Mouse (Mus musculus) midbrain, embryonic 13.5 days (tissue): ENCODE measurements around the gene Dctn2. TPM values are rescaled to one million over a fixed set of nuclear protein-coding genes. Genes with fewer than 3 reads are reported as not detected.

Experiments used
- ATAC-seq: fragments of 200-750 bp; cut with Nextera tagmentation; 2 replicates; pipeline ENCODE4 v1.8.0; 2017; ENCODE audit warnings: mild to moderate bottlenecking, moderate TSS enrichment, moderate library complexity
- H3K27ac ChIP-seq: fragments of 300-500 bp; sonication (generic); 2 replicates; pipeline ENCODE4 v1.5.1; 2015; ENCODE audit warnings: inconsistent platforms, mild to moderate bottlenecking, moderate library complexity
- H3K27me3 ChIP-seq: fragments of 300-500 bp; sonication (generic); 2 replicates; pipeline ENCODE4 v1.6.1; 2015; ENCODE audit warnings: mild to moderate bottlenecking, inconsistent platforms
- H3K36me3 ChIP-seq: fragments of 300-500 bp; sonication (generic); 2 replicates; pipeline ENCODE4 v1.6.1; 2015; ENCODE audit warnings: mild to moderate bottlenecking, inconsistent platforms
- H3K4me1 ChIP-seq: fragments of 300-500 bp; sonication (generic); replicated peaks from 2 replicates; pipeline ENCODE4 v1.6.1; 2015; ENCODE audit warnings: inconsistent platforms
- H3K4me2 ChIP-seq: fragments of 300-500 bp; sonication (generic); replicated peaks from 2 replicates; pipeline ENCODE4 v1.6.1; 2015; ENCODE audit warnings: moderate library complexity, mild to moderate bottlenecking, inconsistent platforms
- H3K4me3 ChIP-seq: fragments of 300-500 bp; sonication (generic); replicated peaks from 2 replicates; pipeline ENCODE4 v1.5.1; 2015; ENCODE audit warnings: mild to moderate bottlenecking, inconsistent platforms
- H3K9ac ChIP-seq: fragments of 300-500 bp; sonication (generic); replicated peaks from 2 replicates; pipeline ENCODE4 v1.6.1; 2015; ENCODE audit warnings: mild to moderate bottlenecking, inconsistent platforms
- H3K9me3 ChIP-seq: fragments of 300-500 bp; sonication (generic); 2 replicates; pipeline ENCODE4 v1.6.1; 2016; ENCODE audit warnings: mild to moderate bottlenecking, inconsistent platforms
- WGBS: fragments of 180-500 bp; shearing (Covaris S2); methylation state at CpG from one replicate; pipeline ENCODE4 v1.1.7; 2015; 5-methylcytosine and 5-hydroxymethylcytosine counted together
- polyA plus RNA-seq: library from polyadenylated mRNA; unstranded; fragments of >200 nt; fragmentation: Nextera tagmentation; extraction: Ambion mirVana; gene quantifications from 2 replicates; pipeline ENCODE4 v1.2.1, GENCODE M21; 2015

Gene Dctn2
- polyA plus RNA-seq, 1 experiment from 2014 or later, result 310 TPM

GRCm38 (mm10) chr10:127236541-127236940 lies 29.6 kb upstream of the Dctn2 start:
- H3K4me3 ChIP-seq, result no peak overlapping the region
- H3K27ac ChIP-seq, result no peak overlapping the region
- H3K9ac ChIP-seq, result no peak overlapping the region
- H3K4me1 ChIP-seq, result no peaks in the 10 kb centered on the region
- H3K4me2 ChIP-seq, result no peak overlapping the region
- 46% methylated on average over 9 of the region's 9 CpGs for WGBS
- no peaks in the 10 kb centered on the region for H3K9me3 ChIP-seq
- 0 out of 2 replicates have a peak, but pooled peaks have one; percentile 14 for ATAC-seq
- H3K27me3 ChIP-seq, result no peaks in the 10 kb centered on the region
- H3K36me3 ChIP-seq, result peaks cover 93% of the 10 kb centered on the region

- H3K27me3 ChIP-seq, result no peaks in the 10 kb centered on the region
- WGBS, result 73% methylated on average over 18 of the region's 18 CpGs
- no peak overlapping the region for H3K9ac ChIP-seq
- H3K36me3 ChIP-seq, result peaks cover 93% of the 10 kb centered on the region
- H3K4me2 ChIP-seq, result no peak overlapping the region
- no peak overlapping the region for H3K4me3 ChIP-seq
- H3K9me3 ChIP-seq, result no peaks in the 10 kb centered on the region
- H3K4me1 ChIP-seq, result no peaks in the 10 kb centered on the region
- ATAC-seq, result no peak
- H3K27ac ChIP-seq, result no peak overlapping the region
Measured at GRCm38 (mm10) chr10:127238241-127238824, 27.8 kb upstream of the Dctn2 start.

- no peak overlapping the region for H3K9ac ChIP-seq
- 91% methylated on average over 5 of the region's 5 CpGs for WGBS
- H3K9me3 ChIP-seq, result no peaks in the 10 kb centered on the region
- H3K36me3 ChIP-seq, result peaks cover 38% of the 10 kb centered on the region
- H3K4me1 ChIP-seq, result 0 out of 2 replicates have a peak, but pooled peaks cover 2% of the 10 kb centered on the region
- H3K4me3 ChIP-seq, result no peak overlapping the region
- no peak overlapping the region for H3K27ac ChIP-seq
- no peak for ATAC-seq
- no peaks in the 10 kb centered on the region for H3K27me3 ChIP-seq
- H3K4me2 ChIP-seq, result no peak overlapping the region
Measured at GRCm38 (mm10) chr10:127250810-127251209, 15.4 kb upstream of the Dctn2 start.

GRCm38 (mm10) chr10:127255625-127256345 lies 10.4 kb upstream of the Dctn2 start:
- Histone ChIP-seq H3K9ac (no peak overlapping the region), H3K4me3 (no peak overlapping the region), H3K9me3 (no peaks in the 10 kb centered on the region), H3K4me2 (peak overlapping the region; percentile 33), H3K4me1 (peaks cover 45% of the 10 kb centered on the region), H3K27me3 (no peaks in the 10 kb centered on the region), H3K36me3 (peaks cover 27% of the 10 kb centered on the region), H3K27ac (peak overlapping the region; percentile 39; the same call in 1 of the 2 replicates)
- WGBS, result 23% methylated on average over 14 of the region's 14 CpGs
- ATAC-seq, result peak; percentile 55

- 80% methylated on average over 6 of the region's 6 CpGs for WGBS
- H3K9me3 ChIP-seq, result no peaks in the 10 kb centered on the region
- H3K27ac ChIP-seq, result no peak overlapping the region
- no peak overlapping the region for H3K9ac ChIP-seq
- peaks cover 18% of the 10 kb centered on the region for H3K36me3 ChIP-seq
- no peak for ATAC-seq
- peaks cover 55% of the 10 kb centered on the region for H3K4me1 ChIP-seq
- H3K27me3 ChIP-seq, result no peaks in the 10 kb centered on the region
- no peak overlapping the region for H3K4me3 ChIP-seq
- peak overlapping the region; percentile 62; the same call in 1 of the 2 replicates for H3K4me2 ChIP-seq
Measured at GRCm38 (mm10) chr10:127257790-127258189, 8.4 kb upstream of the Dctn2 start.

- ATAC-seq, result no peak
- Histone ChIP-seq H3K4me2 (peak overlapping the region; percentile 62), H3K36me3 (peaks cover 18% of the 10 kb centered on the region), H3K9ac (peak overlapping the region; percentile 56; the same call in 1 of the 2 replicates), H3K27me3 (no peaks in the 10 kb centered on the region; the same call in 1 of the 2 replicates), H3K9me3 (no peaks in the 10 kb centered on the region), H3K4me3 (no peak overlapping the region), H3K27ac (no peak overlapping the region), H3K4me1 (peaks cover 58% of the 10 kb centered on the region)
- WGBS, result 82% methylated on average over 8 of the region's 8 CpGs
Measured at GRCm38 (mm10) chr10:127258489-127258888, 7.7 kb upstream of the Dctn2 start.

- Histone ChIP-seq H3K9ac (peak overlapping the region; percentile 84), H3K9me3 (no peaks in the 10 kb centered on the region), H3K27me3 (peaks cover 12% of the 10 kb centered on the region), H3K27ac (peak overlapping the region; percentile 95), H3K4me3 (peak overlapping the region; percentile 70), H3K36me3 (peaks cover 13% of the 10 kb centered on the region), H3K4me1 (peaks cover 49% of the 10 kb centered on the region), H3K4me2 (peak overlapping the region; percentile 62)
- no peak for ATAC-seq
- 57% methylated on average over 15 of the region's 15 CpGs for WGBS
Measured at GRCm38 (mm10) chr10:127261706-127262547, 4.2 kb upstream of the Dctn2 start.

GRCm38 (mm10) chr10:127262548-127263398 lies 3.4 kb upstream of the Dctn2 start, which contains the start of gene Kif5a:
Kif5a (minus strand) TSS chr10:127263348.
- Histone ChIP-seq H3K4me2 (peak within 1 kb of the TSS; percentile 62), H3K4me3 (peak within 1 kb of the TSS; percentile 70), H3K27me3 (peaks cover 12% of the 10 kb centered on the region), H3K9ac (peak within 1 kb of the TSS; percentile 84), H3K36me3 (peaks cover 6% of the 10 kb centered on the region; the same call in 1 of the 2 replicates), H3K27ac (peak within 1 kb of the TSS; percentile 95), H3K4me1 (peaks cover 53% of the 10 kb centered on the region), H3K9me3 (no peaks in the 10 kb centered on the region)
- peak; percentile 54 for ATAC-seq
- under 1% methylated on average over 52 of the region's 53 CpGs for WGBS

GRCm38 (mm10) chr10:127263631-127264030 lies 2.5 kb upstream of the Dctn2 start:
- 33% methylated on average over 3 of the region's 3 CpGs for WGBS
- peaks cover 56% of the 10 kb centered on the region for H3K4me1 ChIP-seq
- H3K4me2 ChIP-seq, result peak overlapping the region; percentile 62
- peak overlapping the region; percentile 70 for H3K4me3 ChIP-seq
- no peak overlapping the region for H3K9ac ChIP-seq
- no peak for ATAC-seq
- no peaks in the 10 kb centered on the region for H3K9me3 ChIP-seq
- H3K27me3 ChIP-seq, result peaks cover 12% of the 10 kb centered on the region
- peaks cover 5% of the 10 kb centered on the region for H3K36me3 ChIP-seq
- peak overlapping the region; percentile 95 for H3K27ac ChIP-seq

GRCm38 (mm10) chr10:127264336-127264735 lies 1.8 kb upstream of the Dctn2 start:
- H3K27me3 ChIP-seq, result peaks cover 12% of the 10 kb centered on the region
- H3K4me2 ChIP-seq, result no peak overlapping the region
- no peaks in the 10 kb centered on the region for H3K9me3 ChIP-seq
- H3K4me3 ChIP-seq, result no peak overlapping the region
- no peak overlapping the region for H3K9ac ChIP-seq
- peaks cover 12% of the 10 kb centered on the region for H3K36me3 ChIP-seq
- 77% methylated on average over 8 of the region's 8 CpGs for WGBS
- no peak overlapping the region for H3K27ac ChIP-seq
- H3K4me1 ChIP-seq, result peaks cover 56% of the 10 kb centered on the region
- ATAC-seq, result no peak

GRCm38 (mm10) chr10:127264971-127265370 lies 1.2 kb upstream of the Dctn2 start:
- no peak overlapping the region for H3K4me3 ChIP-seq
- peaks cover 54% of the 10 kb centered on the region for H3K4me1 ChIP-seq
- 56% methylated on average over 4 of the region's 4 CpGs for WGBS
- H3K4me2 ChIP-seq, result no peak overlapping the region
- H3K36me3 ChIP-seq, result peaks cover 15% of the 10 kb centered on the region
- H3K9me3 ChIP-seq, result no peaks in the 10 kb centered on the region
- H3K27ac ChIP-seq, result no peak overlapping the region
- H3K9ac ChIP-seq, result no peak overlapping the region
- H3K27me3 ChIP-seq, result peaks cover 12% of the 10 kb centered on the region
- no peak for ATAC-seq
